Mouse (Mus musculus) gastrocnemius, postnatal 36 days (tissue): ENCODE measurements at regions not wholly inside any gene's neighbourhood (a gene's known extent, or its start where the extent isn't known, plus 50 kb on each side); places are given as distances from the start of the nearest gene placed in this dataset.

Experiments used
- DNase-seq, 2 experiments: peaks; one replicate each; pipeline ENCODE4 v3.0.0; 2022
- intact Hi-C: fragments of 180-260 bp; cut with DNase I; formaldehyde crosslinking; loops from one replicate; pipeline ENCODE4 v1.15.1; 2025

GRCm38 (mm10) chr14:67568896-67569743, 1560.1 kb upstream of the Gulo start:
- intact Hi-C loops: no loop called here
- no peak for DNase-seq

GRCm38 (mm10) chr14:67554897-67555296, 1545.9 kb upstream of the Gulo start:
- no peak for DNase-seq
- intact Hi-C loops: no loop called here

GRCm38 (mm10) chr14:67550462-67551185, 1541.6 kb upstream of the Gulo start:
- intact Hi-C loops: no loop called here
- DNase-seq: no peak

- intact Hi-C loops: no loop called here
- DNase-seq: no peak
Measured at GRCm38 (mm10) chr14:67548750-67549149, 1539.7 kb upstream of the Gulo start.

- intact Hi-C loops: no loop called here
- DNase-seq: no peak
Measured at GRCm38 (mm10) chr14:67545036-67545435, 1536.0 kb upstream of the Gulo start.

- intact Hi-C loops: no loop called here
Measured at GRCm38 (mm10) chr14:67541271-67541711, 1532.3 kb upstream of the Gulo start.

GRCm38 (mm10) chr14:67538696-67539095, 1529.7 kb upstream of the Gulo start:
- intact Hi-C loops: no loop called here
- no peak for DNase-seq

More at GRCm38 (mm10) chr14:67541271-67541711, 1532.3 kb upstream of the Gulo start:
- peak; percentile 19 to 38 for DNase-seq

GRCm38 (mm10) chr14:67536787-67537659, 1528.0 kb upstream of the Gulo start:
- peak; percentile 35 for DNase-seq
- intact Hi-C loops: no loop called here

- intact Hi-C loops: no loop called here
- no peak for DNase-seq
Measured at GRCm38 (mm10) chr14:67506729-67507395, 1497.9 kb upstream of the Gulo start.

GRCm38 (mm10) chr14:67492086-67492485, 1483.1 kb upstream of the Gulo start:
- intact Hi-C loops: no loop called here
- DNase-seq: no peak

GRCm38 (mm10) chr14:67486676-67487075, 1477.7 kb upstream of the Gulo start:
- intact Hi-C loops: no loop called here
- DNase-seq: no peak

GRCm38 (mm10) chr14:67485449-67485800, 1476.4 kb upstream of the Gulo start:
- intact Hi-C loops: no loop called here
- DNase-seq: no peak

- intact Hi-C loops: no loop called here
- peak in 1 of 2 experiments; percentile 27 for DNase-seq
Measured at GRCm38 (mm10) chr14:67484533-67485448, 1475.8 kb upstream of the Gulo start.
